Mouse (Mus musculus): ENCODE measurements around the gene Rec8. TPM values are rescaled to one million over a fixed set of nuclear protein-coding genes. Genes with fewer than 3 reads are reported as not detected.
A peak's percentile ranks its signal among the peaks of the same experiment; 100 is the strongest.

Rec8 gene
- polyA plus RNA-seq, 1 experiment from 2014 or later = 4.7 TPM

- ATAC-seq = no peak
- H3K27me3 ChIP-seq (replicated peaks; ENCODE audit: insufficient read depth, low read length) = no peaks in the 10 kb centered on the region
- peak within 1 kb of the TSS; percentile 58 for H3K4me3 ChIP-seq (ENCODE audit: low read depth, low read length)
- no peaks in the 10 kb centered on the region for H3K9me3 ChIP-seq (ENCODE audit: low read length)
- peaks cover 46% of the 10 kb centered on the region for H3K36me3 ChIP-seq (ENCODE audit: insufficient read depth, low read length)
- peak within 1 kb of the TSS; percentile 74 for H3K9ac ChIP-seq (replicated peaks; ENCODE audit: low read depth)
- DNase-seq (ENCODE audit: low spot score) = no peak
- peak within 1 kb of the TSS; percentile 67 for H3K4me2 ChIP-seq (replicated peaks; ENCODE audit: low read depth, low read length)
- H3K4me1 ChIP-seq (ENCODE audit: insufficient read depth, low read depth, low read length) = peaks cover 5% of the 10 kb centered on the region
- H3K27ac ChIP-seq (ENCODE audit: low read length) = peak within 1 kb of the TSS; percentile 93
- TF ChIP-seq CTCF (IDR thresholded peaks at IDR 0.05) = no peak
- TF ChIP-seq EP300 (IDR thresholded peaks at IDR 0.05) = no peak
- 87% methylated on average over 7 of the region's 7 CpGs for WGBS
Observed at GRCm38 (mm10) chr14:55603271-55603632, 14.6 kb upstream of the Rec8 start, which contains the start of gene Irf9. Gene Irf9 (plus strand): TSS chr14:55603571.

- Histone ChIP-seq H3K9ac (replicated peaks; ENCODE audit: low read depth) (peak overlapping the region; percentile 74), H3K4me3 (ENCODE audit: low read depth, low read length) (peak overlapping the region; percentile 58), H3K27me3 (replicated peaks; ENCODE audit: insufficient read depth, low read length) (no peaks in the 10 kb centered on the region), H3K4me2 (replicated peaks; ENCODE audit: low read depth, low read length) (peak overlapping the region; percentile 67), H3K36me3 (ENCODE audit: insufficient read depth, low read length) (peaks cover 48% of the 10 kb centered on the region), H3K9me3 (ENCODE audit: low read length) (no peaks in the 10 kb centered on the region), H3K4me1 (ENCODE audit: insufficient read depth, low read depth, low read length) (peaks cover 5% of the 10 kb centered on the region), H3K27ac (ENCODE audit: low read length) (peak overlapping the region; percentile 93)
- ATAC-seq (peak; percentile 96), DNase-seq (ENCODE audit: low spot score) (peak; percentile 98)
- 7% methylated on average over 18 of the region's 19 CpGs for WGBS
- peak; percentile 66; the same call in 1 of the 2 replicates for TF ChIP-seq EP300 (IDR thresholded peaks at IDR 0.05)
- peak; percentile 98 for TF ChIP-seq CTCF (IDR thresholded peaks at IDR 0.05)
Observed at GRCm38 (mm10) chr14:55603633-55604576, 13.9 kb upstream of the Rec8 start.

GRCm38 (mm10) chr14:55604823-55605222, 13.0 kb upstream of the Rec8 start:
- H3K4me2 ChIP-seq (replicated peaks; ENCODE audit: low read depth, low read length) = peak overlapping the region; percentile 67
- H3K9ac ChIP-seq (replicated peaks; ENCODE audit: low read depth) = peak overlapping the region; percentile 74
- no peak for ATAC-seq
- peak overlapping the region; percentile 58 for H3K4me3 ChIP-seq (ENCODE audit: low read depth, low read length)
- WGBS = 89% methylated on average over 11 of the region's 11 CpGs
- DNase-seq (ENCODE audit: low spot score) = no peak
- peaks cover 5% of the 10 kb centered on the region for H3K4me1 ChIP-seq (ENCODE audit: insufficient read depth, low read depth, low read length)
- no peak for TF ChIP-seq EP300 (IDR thresholded peaks at IDR 0.05)
- TF ChIP-seq CTCF (IDR thresholded peaks at IDR 0.05) = no peak
- no peaks in the 10 kb centered on the region for H3K27me3 ChIP-seq (replicated peaks; ENCODE audit: insufficient read depth, low read length)
- H3K36me3 ChIP-seq (ENCODE audit: insufficient read depth, low read length) = peaks cover 48% of the 10 kb centered on the region
- peak overlapping the region; percentile 93 for H3K27ac ChIP-seq (ENCODE audit: low read length)
- H3K9me3 ChIP-seq (ENCODE audit: low read length) = no peaks in the 10 kb centered on the region

- no peaks in the 10 kb centered on the region for H3K9me3 ChIP-seq (ENCODE audit: low read length)
- ATAC-seq = no peak
- no peak overlapping the region for H3K4me2 ChIP-seq (replicated peaks; ENCODE audit: low read depth, low read length)
- WGBS = 92% methylated on average over 16 of the region's 16 CpGs
- no peaks in the 10 kb centered on the region for H3K27me3 ChIP-seq (replicated peaks; ENCODE audit: insufficient read depth, low read length)
- H3K4me3 ChIP-seq (ENCODE audit: low read depth, low read length) = no peak overlapping the region
- TF ChIP-seq EP300 (IDR thresholded peaks at IDR 0.05) (no peak), CTCF (IDR thresholded peaks at IDR 0.05) (no peak)
- no peak overlapping the region; the same call in 1 of the 2 replicates for H3K9ac ChIP-seq (replicated peaks; ENCODE audit: low read depth)
- DNase-seq (ENCODE audit: low spot score) = no peak
- no peak overlapping the region for H3K27ac ChIP-seq (ENCODE audit: low read length)
- H3K4me1 ChIP-seq (ENCODE audit: insufficient read depth, low read depth, low read length) = peaks cover 5% of the 10 kb centered on the region
- H3K36me3 ChIP-seq (ENCODE audit: insufficient read depth, low read length) = peaks cover 41% of the 10 kb centered on the region
Observed at GRCm38 (mm10) chr14:55605743-55606459, 11.9 kb upstream of the Rec8 start.

GRCm38 (mm10) chr14:55608339-55608738, 9.5 kb upstream of the Rec8 start:
- Histone ChIP-seq H3K9me3 (ENCODE audit: low read length) (no peaks in the 10 kb centered on the region), H3K27me3 (replicated peaks; ENCODE audit: insufficient read depth, low read length) (no peaks in the 10 kb centered on the region), H3K4me1 (ENCODE audit: insufficient read depth, low read depth, low read length) (peaks cover 5% of the 10 kb centered on the region), H3K4me3 (ENCODE audit: low read depth, low read length) (no peak overlapping the region), H3K27ac (ENCODE audit: low read length) (no peak overlapping the region), H3K9ac (replicated peaks; ENCODE audit: low read depth) (no peak overlapping the region), H3K4me2 (replicated peaks; ENCODE audit: low read depth, low read length) (no peak overlapping the region), H3K36me3 (ENCODE audit: insufficient read depth, low read length) (peaks cover 35% of the 10 kb centered on the region)
- TF ChIP-seq EP300 (IDR thresholded peaks at IDR 0.05) (no peak), CTCF (IDR thresholded peaks at IDR 0.05) (no peak)
- ATAC-seq (no peak), DNase-seq (ENCODE audit: low spot score) (no peak)
- 100% methylated on average over 6 of the region's 6 CpGs for WGBS

GRCm38 (mm10) chr14:55613346-55613745, 4.5 kb upstream of the Rec8 start:
- DNase-seq (ENCODE audit: low spot score) = no peak
- TF ChIP-seq CTCF (IDR thresholded peaks at IDR 0.05) (no peak), EP300 (IDR thresholded peaks at IDR 0.05) (no peak)

More at GRCm38 (mm10) chr14:55613346-55613745, 4.5 kb upstream of the Rec8 start:
- WGBS = 43% methylated on average over 6 of the region's 6 CpGs
- Histone ChIP-seq H3K9me3 (ENCODE audit: low read length) (no peaks in the 10 kb centered on the region), H3K4me3 (ENCODE audit: low read depth, low read length) (no peak overlapping the region), H3K27ac (ENCODE audit: low read length) (no peak overlapping the region), H3K27me3 (replicated peaks; ENCODE audit: insufficient read depth, low read length) (no peaks in the 10 kb centered on the region), H3K36me3 (ENCODE audit: insufficient read depth, low read length) (peaks cover 15% of the 10 kb centered on the region), H3K4me2 (replicated peaks; ENCODE audit: low read depth, low read length) (no peak overlapping the region), H3K4me1 (ENCODE audit: insufficient read depth, low read depth, low read length) (no peaks in the 10 kb centered on the region; the same call in 1 of the 2 replicates), H3K9ac (replicated peaks; ENCODE audit: low read depth) (no peak overlapping the region)
- no peak for ATAC-seq

All from lung, postnatal 0 days (tissue).